Mouse (Mus musculus): Measurements from ENCODE around the gene Sgk1. TPM values are rescaled to one million over a fixed set of nuclear protein-coding genes. Genes with fewer than 3 reads are reported as not detected.
"Not testable (repeated sequence)": the region's sequence is repeated elsewhere in the genome, so short reads cannot be mapped to it uniquely, and the experiment has no call there.

The Sgk1 gene
- polyA plus RNA-seq, 1 experiment = 10.3 TPM

DNA sequence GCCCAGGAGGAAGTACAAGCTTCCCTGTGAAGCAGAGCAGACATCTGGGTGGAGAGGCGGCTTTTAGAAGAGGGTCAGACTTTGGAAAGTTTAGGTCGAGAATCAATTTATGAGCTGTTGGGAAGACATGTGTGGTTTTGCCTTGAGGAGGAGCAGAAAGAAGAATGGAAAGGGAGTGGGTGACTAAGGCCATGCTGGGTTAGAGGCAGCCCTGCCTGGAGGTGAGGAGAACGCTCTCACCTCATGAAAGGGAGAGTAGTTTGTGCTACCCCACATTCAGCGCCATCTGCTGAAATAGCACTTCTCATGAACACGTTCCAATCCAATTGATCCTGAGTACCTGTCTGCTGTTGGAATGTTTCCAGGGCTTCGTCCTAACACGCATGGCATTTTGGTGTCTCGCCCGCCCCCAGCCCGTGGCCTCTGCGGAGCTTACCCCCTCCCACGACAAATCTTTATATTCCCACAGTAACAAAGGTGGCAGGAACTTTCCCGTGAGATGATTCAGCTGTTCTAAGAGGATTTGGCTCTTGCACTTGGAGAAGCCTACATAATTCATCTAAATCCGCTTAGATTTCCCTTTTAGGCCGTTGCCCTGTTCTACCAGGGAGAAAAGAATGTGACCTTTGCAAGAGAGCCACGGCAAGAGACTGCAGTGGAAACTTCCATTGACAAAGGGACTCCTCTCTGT lies 135.6 kb downstream of the Sgk1 start:
- TF ChIP-seq POLR2AphosphoS2 (IDR thresholded peaks at IDR 0.05; ENCODE audit: insufficient read length, low read depth) = no peak
- TF ChIP-seq REST (IDR thresholded peaks at IDR 0.05; ENCODE audit: insufficient read depth, insufficient read length) = no peak
- TF ChIP-seq TCF3 (IDR thresholded peaks at IDR 0.05; ENCODE audit: insufficient read length, low read depth) = no peak
- TF ChIP-seq SRF (IDR thresholded peaks at IDR 0.05; ENCODE audit: control insufficient read depth, insufficient read length, low read depth) = no peak
- TF ChIP-seq MAX (IDR thresholded peaks at IDR 0.05; ENCODE audit: low read depth) = no peak
- TF ChIP-seq TCF12 (IDR thresholded peaks at IDR 0.05; ENCODE audit: insufficient read depth, poor library complexity, severe bottlenecking) = no peak
- TF ChIP-seq MYOD1 (IDR thresholded peaks at IDR 0.05; ENCODE audit: control insufficient read depth in 1 of 3, insufficient read length in 2 of 3, low read depth in 2 of 3) = no peak
- no peak for TF ChIP-seq MYOG (IDR thresholded peaks at IDR 0.05; ENCODE audit: control insufficient read depth in 1 of 3, insufficient read depth in 1 of 3, insufficient read length in 2 of 3, low read depth in 2 of 3)
- TF ChIP-seq USF1 (IDR thresholded peaks at IDR 0.05; ENCODE audit: low read depth) = no peak
- TF ChIP-seq POLR2A (IDR thresholded peaks at IDR 0.05; ENCODE audit: insufficient read length, low read depth) = no peak
- TF ChIP-seq E2F4 (IDR thresholded peaks at IDR 0.05; ENCODE audit: insufficient read depth) = no peak
- TF ChIP-seq CEBPB (IDR thresholded peaks at IDR 0.05; ENCODE audit: insufficient read depth, poor library complexity, severe bottlenecking) = no peak
- Histone ChIP-seq H3K79me2 (ENCODE audit: control insufficient read depth, insufficient read depth) (no peaks in the 10 kb centered on the region), H3K36me3 (ENCODE audit: control insufficient read depth, insufficient read depth) (no peaks in the 10 kb centered on the region), H3K27me3 (ENCODE audit: control insufficient read depth, insufficient read depth, insufficient read length) (peaks cover 7% of the 10 kb centered on the region), H3ac (ENCODE audit: control insufficient read depth, insufficient read length) (no peak overlapping the region), H3K4me3 (no peak overlapping the region), H3K4me2 (ENCODE audit: low read depth) (no peak overlapping the region)

DNA sequence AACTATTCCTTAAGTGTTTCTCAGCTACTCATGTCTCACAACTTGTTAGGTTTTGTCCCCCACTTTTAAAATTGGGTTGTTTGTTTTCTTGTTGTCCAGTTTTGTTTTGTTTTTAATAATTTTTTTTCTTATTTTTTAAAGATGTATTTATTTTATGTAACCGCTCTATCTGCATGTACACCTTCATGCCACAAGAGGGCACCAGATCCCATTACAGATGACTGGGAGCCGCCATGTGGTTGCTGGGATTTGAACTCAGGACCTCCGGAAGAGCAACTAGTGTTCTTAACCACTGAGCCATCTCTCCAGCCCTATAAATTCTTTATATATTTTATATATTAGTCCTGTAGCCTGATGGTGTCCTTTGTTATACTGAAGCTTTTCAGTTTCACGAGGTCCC lies 136.6 kb downstream of the Sgk1 start:
- no peak overlapping the region for H3K4me3 ChIP-seq
- TF ChIP-seq USF1 (IDR thresholded peaks at IDR 0.05; ENCODE audit: low read depth) (no peak), TCF12 (IDR thresholded peaks at IDR 0.05; ENCODE audit: insufficient read depth, poor library complexity, severe bottlenecking) (no peak), E2F4 (IDR thresholded peaks at IDR 0.05; ENCODE audit: insufficient read depth) (no peak), MYOG (IDR thresholded peaks at IDR 0.05; ENCODE audit: control insufficient read depth in 1 of 3, insufficient read depth in 1 of 3, insufficient read length in 2 of 3, low read depth in 2 of 3) (no peak), CEBPB (IDR thresholded peaks at IDR 0.05; ENCODE audit: insufficient read depth, poor library complexity, severe bottlenecking) (no peak), MAX (IDR thresholded peaks at IDR 0.05; ENCODE audit: low read depth) (no peak), REST (IDR thresholded peaks at IDR 0.05; ENCODE audit: insufficient read depth, insufficient read length) (no peak), MYOD1 (IDR thresholded peaks at IDR 0.05; ENCODE audit: control insufficient read depth in 1 of 3, insufficient read length in 2 of 3, low read depth in 2 of 3) (no peak), POLR2A (IDR thresholded peaks at IDR 0.05; ENCODE audit: insufficient read length, low read depth) (no peak), POLR2AphosphoS2 (IDR thresholded peaks at IDR 0.05; ENCODE audit: insufficient read length, low read depth) (no peak), SRF (IDR thresholded peaks at IDR 0.05; ENCODE audit: control insufficient read depth, insufficient read length, low read depth) (no peak), TCF3 (IDR thresholded peaks at IDR 0.05; ENCODE audit: insufficient read length, low read depth) (no peak)
- H3K79me2 ChIP-seq (ENCODE audit: control insufficient read depth, insufficient read depth) = no peaks in the 10 kb centered on the region
- no peak overlapping the region for H3K4me2 ChIP-seq (ENCODE audit: low read depth)
- no peak overlapping the region for H3ac ChIP-seq (ENCODE audit: control insufficient read depth, insufficient read length)
- peaks cover 14% of the 10 kb centered on the region for H3K27me3 ChIP-seq (ENCODE audit: control insufficient read depth, insufficient read depth, insufficient read length)
- no peaks in the 10 kb centered on the region for H3K36me3 ChIP-seq (ENCODE audit: control insufficient read depth, insufficient read depth)

DNA sequence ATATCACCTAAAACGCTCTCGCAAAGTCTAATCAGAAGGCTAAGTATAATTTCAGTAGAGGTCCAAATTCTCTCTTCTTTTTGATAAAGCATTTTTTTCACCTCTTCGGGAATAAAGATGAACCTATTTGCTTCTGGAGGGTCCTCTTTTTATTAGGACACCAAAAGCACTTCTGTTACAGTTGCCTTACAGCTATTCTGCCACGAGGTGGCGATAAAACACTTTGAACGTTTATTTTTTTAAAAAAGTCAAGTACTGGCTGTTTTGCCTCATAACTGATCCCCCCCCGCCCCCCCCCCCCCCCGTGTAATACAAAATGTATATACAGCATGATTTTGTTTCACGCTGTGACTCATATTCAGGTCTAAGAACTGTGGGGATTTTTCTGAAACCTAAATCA lies 152.3 kb downstream of the Sgk1 start:
- TF ChIP-seq E2F4 (IDR thresholded peaks at IDR 0.05; ENCODE audit: insufficient read depth) = no peak
- no peak for TF ChIP-seq CEBPB (IDR thresholded peaks at IDR 0.05; ENCODE audit: insufficient read depth, poor library complexity, severe bottlenecking)
- TF ChIP-seq TCF3 (IDR thresholded peaks at IDR 0.05; ENCODE audit: insufficient read length, low read depth) = no peak
- TF ChIP-seq MYOD1 (IDR thresholded peaks at IDR 0.05; ENCODE audit: control insufficient read depth in 1 of 3, insufficient read length in 2 of 3, low read depth in 2 of 3) = no peak
- no peak for TF ChIP-seq MYOG (IDR thresholded peaks at IDR 0.05; ENCODE audit: control insufficient read depth in 1 of 3, insufficient read depth in 1 of 3, insufficient read length in 2 of 3, low read depth in 2 of 3)
- Histone ChIP-seq H3K4me2 (ENCODE audit: low read depth) (no peak overlapping the region), H3K79me2 (ENCODE audit: control insufficient read depth, insufficient read depth) (no peaks in the 10 kb centered on the region), H3K4me3 (no peak overlapping the region), H3K27me3 (ENCODE audit: control insufficient read depth, insufficient read depth, insufficient read length) (peaks cover 10% of the 10 kb centered on the region), H3K36me3 (ENCODE audit: control insufficient read depth, insufficient read depth) (no peaks in the 10 kb centered on the region), H3ac (ENCODE audit: control insufficient read depth, insufficient read length) (no peak overlapping the region)

DNA sequence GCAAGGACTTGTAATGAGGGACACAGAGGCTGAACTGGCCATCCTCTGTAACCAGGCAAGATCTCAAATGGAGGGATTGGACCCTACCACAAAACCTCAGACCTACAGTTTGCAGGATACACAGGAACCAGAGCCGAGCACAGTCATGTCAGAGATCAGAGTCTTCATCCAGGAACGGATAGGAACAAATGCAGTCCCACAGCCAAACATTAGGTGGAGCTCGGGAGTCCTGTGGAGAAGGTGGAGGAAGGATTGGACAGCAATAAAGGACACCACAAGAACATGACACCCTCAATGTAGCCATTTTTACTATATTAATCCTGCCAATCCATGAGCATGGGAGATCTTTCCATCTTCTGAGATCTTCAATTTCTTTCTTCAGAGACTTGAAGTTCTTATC lies 154.3 kb downstream of the Sgk1 start:
- not testable (repeated sequence) for H3K4me3 ChIP-seq; H3K27me3 ChIP-seq (ENCODE audit: control insufficient read depth, insufficient read depth, insufficient read length); H3K4me2 ChIP-seq (ENCODE audit: low read depth); H3ac ChIP-seq (ENCODE audit: control insufficient read depth, insufficient read length); H3K36me3 ChIP-seq (ENCODE audit: control insufficient read depth, insufficient read depth); H3K79me2 ChIP-seq (ENCODE audit: control insufficient read depth, insufficient read depth)

Other genes starting within 250 kb of the Sgk1 start
- not detected for gene 4930444G20Rik, start 185.9 kb downstream of the Sgk1 start, polyA plus RNA-seq (2012; fragmentation: generic; extraction: Trizol)

Data from myocyte (in vitro differentiated cells).